Mouse (Mus musculus) embryonic fibroblast, embryonic 13.5 days (primary cell): ENCODE measurements at regions not wholly inside any gene's neighbourhood (a gene's known extent, or its start where the extent isn't known, plus 50 kb on each side); places are given as distances from the start of the nearest gene placed in this dataset.

Experiments
- CTCF ChIP-seq: IDR thresholded peaks from 2 replicates; pipeline ENCODE4 v1.5.1; 2011; ENCODE audit warnings: mild to moderate bottlenecking, control low read depth, low read length, moderate library complexity, borderline replicate concordance; ENCODE audit not compliant: insufficient read depth
- POLR2A ChIP-seq: IDR thresholded peaks from 2 replicates; pipeline ENCODE4 v1.6.1; 2011; ENCODE audit warnings: low read depth, mild to moderate bottlenecking, control low read depth, low read length, moderate library complexity

GRCm38 (mm10) chr13:6042495-6042894 is 181.2 kb downstream of the Klf6 start:
- TF ChIP-seq POLR2A (no peak), CTCF (no peak)
